Mouse (Mus musculus) CD4-positive, CD25-positive, alpha-beta regulatory T cell, adult 2 months (primary cell): ENCODE data around the gene Gm6309.
"Not testable (repeated sequence)": the region's sequence is repeated elsewhere in the genome, so short reads cannot be mapped to it uniquely, and the experiment has no call there.

Experiments
- DNase-seq: peaks from one replicate; pipeline ENCODE4 v3.0.0-alpha.2; 2012; ENCODE audit warnings: low read depth, low spot score

Gene Gm6309

DNA sequence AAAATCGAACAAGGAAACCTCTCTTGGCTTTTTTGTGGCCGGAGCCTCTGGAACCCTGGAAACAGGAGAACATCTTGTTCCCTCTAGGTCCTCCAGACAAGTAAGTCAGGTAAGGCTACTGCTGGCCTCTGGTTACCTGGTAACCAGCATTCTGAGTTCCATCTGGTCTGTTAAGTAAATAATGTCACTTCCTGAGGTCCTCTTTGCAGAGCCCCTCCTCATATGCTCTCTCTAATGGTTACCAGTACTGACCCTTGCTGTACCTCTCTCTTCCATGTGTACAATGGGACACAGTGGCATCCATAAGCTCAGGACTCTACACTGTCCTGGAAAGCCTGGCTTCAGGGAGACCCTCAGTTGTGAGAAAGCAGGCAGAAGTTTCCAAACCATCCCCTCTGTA, at the start of gene Gm6309:
Gm6309 (minus strand) TSS at position 101 of the 400 bp plus-strand sequence.
- DNase-seq = not testable (repeated sequence)

DNA sequence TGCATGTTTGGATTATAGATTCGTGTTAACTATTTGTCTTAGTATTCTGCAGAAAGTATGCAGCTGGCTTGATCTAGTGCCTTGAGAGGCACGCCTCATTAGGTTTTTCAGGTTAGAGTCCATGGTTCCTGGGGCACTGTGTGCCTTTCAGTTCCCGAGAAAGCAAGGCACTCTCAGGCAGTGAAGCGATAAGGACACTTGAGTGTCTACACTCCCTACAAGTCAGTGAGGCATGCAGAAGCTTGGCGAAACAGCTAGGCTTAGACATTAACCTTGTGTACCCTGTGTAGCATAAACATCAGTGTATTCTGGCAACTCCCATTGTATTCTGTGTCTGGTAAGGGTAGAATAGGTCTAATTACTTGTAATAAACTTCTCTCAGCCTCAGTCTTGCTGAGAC, 35.0 kb upstream of the Gm6309 start:
- DNase-seq = no peak

DNA sequence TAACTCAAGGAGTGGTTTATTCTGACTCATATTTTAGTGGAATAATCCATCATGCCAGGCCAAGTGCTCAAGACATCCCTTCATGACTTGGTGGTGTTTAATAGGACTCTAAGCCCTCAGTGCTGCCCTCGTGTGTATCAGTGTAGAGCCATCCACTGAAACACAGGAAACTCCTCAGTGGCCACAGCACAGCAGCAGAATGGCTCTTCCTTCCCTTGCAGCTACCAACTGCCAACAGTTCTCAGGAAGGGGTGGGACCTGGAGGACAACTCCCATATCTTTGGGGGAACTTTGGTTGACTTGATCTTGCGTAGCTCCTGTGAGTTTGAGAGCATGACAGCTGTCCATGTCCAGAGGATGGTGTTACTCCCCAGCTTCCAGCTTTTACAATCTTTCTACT, 33.4 kb upstream of the Gm6309 start:
- no peak for DNase-seq

DNA sequence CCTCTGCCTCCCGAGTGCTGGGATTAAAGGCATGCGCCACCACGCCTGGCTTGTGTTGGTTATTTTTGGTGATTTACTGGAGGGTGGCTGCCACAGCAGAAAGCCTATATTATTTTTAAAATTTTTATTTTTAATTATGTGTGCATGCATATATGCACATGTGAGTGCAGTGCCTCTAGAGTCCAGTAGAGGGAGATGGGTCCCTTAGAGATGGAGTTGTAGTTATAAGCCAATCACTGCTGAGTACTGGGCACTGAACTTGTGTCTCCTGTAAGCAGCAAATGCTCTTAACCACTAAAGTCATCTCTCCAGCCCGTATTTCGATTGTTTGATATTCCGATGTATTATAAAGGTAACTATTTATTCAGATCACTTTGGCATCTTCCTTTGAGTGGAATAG, 30.1 kb upstream of the Gm6309 start:
- peak; percentile 12 for DNase-seq

DNA sequence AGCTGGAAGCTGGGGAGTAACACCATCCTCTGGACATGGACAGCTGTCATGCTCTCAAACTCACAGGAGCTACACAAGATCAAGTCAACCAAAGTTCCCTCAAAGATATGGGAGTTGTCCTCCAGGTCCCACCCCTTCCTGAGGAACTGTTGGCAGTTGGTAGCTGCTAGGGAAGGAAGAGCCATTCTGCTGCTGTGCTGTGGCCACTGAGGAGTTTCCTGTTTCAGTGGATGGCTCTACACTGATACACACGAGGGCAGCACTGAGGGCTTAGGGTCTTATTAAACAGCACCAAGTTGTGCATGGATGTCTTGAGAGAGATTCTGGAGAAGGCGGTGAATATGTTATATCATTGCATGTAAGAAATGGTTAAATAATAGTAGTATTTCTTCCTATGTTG, 29.0 kb upstream of the Gm6309 start:
- no peak for DNase-seq

DNA sequence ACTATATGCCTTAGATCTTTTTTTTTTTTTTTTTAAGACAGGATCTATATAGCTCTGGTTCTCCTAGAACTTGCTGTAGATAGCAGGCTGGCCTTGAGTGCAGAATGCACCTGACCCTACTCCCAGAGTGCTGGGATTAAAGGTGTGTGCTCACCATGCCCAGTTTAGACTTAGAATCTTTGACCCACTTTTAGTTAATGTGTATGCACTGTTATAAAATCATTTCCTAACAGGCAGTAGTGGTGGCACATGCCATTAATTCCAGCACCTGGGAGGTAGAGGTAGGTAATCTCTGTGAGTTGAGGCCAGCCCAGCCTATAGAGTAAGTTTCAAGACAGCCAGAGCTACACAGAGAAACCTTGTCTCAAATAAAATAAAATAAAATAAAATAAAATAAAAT, 28.6 kb upstream of the Gm6309 start:
- DNase-seq = no peak

DNA sequence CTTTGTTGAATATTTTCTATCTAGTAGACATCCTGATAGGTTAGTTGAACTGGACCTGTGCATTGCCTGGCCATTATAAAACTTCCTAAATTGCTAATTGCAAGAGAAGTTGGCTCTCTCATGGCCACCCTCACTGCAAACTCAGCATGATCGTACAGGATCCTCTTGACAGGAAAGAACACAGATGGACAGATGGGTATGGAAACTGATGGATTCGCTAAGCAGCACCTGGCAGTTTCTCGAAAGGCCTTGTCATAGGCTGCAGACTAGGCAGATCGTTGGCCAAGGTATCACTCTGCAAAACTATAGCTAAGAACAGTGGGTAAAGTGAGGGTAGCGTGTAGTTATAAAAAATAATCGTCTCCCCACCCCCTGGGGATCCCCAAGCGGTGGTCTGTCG, 22.8 kb upstream of the Gm6309 start:
- DNase-seq = no peak

DNA sequence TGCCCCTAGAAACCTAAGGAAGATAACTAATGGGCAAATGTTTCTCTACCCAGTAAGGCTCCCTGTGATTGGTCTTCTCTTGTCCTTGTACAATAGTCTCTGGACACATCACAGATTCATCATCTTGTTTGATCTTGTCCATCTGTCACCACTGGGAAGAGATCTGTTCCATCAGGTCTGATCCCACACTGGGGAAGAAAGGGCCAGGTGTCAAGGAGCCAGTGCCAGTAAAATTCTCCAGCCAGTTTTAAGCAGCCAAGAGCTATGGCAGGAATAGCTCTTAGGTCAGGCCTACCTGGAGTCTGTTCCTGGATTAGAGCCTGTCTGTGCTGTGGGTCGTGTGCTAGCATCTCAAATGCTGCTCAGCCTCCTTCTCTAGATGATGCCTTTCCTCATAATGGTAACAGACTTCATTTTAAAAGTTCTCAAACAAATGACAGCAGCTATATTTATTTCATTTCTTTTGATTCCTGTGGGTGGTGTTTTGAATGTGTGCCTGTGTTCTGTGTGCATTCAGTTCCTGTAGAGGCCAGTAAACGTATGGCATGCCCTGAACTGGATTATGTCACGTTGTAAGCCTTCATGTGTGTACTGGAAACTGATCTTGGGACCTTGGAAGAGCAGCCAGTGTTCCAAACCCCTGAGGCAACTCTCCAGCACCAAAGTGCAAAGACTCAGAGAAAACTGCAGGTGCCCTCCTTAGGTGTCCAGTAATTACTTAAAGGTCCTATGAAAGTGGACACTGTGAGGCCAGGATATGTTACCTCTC, 20.2 kb upstream of the Gm6309 start:
- DNase-seq = no peak

DNA sequence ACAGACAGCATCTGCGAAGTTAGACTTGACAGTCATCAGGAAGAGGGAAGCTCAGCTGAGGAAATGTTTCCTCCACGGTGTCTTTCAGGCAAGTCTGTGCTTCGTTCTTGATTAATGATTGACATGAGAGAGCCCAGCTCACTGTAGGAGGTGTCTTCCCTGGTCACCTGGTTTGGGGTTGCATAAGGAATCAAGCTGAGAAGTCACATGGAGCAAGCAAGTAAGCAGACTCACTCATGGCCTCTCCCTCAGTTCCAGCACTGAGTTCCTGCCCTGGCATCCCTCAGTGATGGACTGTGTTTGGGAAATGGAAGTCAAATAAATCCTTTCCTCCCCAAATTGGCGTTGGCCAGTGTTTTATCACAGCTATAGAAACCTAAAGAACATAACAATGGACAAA, 19.6 kb upstream of the Gm6309 start:
- no peak for DNase-seq

DNA sequence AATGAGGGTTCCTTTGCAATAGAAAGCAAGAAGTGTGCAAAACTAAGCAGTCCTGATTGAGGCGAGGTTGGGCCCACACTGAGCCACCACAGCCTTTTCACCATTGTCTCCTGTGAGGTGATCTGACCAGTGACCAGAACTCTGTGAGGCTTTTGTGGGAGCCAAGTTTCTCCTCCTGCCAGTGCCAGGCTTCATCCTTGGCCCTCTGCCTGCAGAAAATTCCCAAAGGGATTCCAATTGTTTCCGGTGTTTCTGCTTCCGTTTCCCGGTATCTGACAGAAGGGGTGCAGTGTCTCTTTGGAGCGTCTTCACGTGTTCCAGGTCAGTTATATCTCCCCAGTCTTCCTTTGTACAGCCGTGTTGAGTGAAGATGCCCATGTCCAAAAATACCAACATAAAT, 18.2 kb upstream of the Gm6309 start:
- DNase-seq = no peak

DNA sequence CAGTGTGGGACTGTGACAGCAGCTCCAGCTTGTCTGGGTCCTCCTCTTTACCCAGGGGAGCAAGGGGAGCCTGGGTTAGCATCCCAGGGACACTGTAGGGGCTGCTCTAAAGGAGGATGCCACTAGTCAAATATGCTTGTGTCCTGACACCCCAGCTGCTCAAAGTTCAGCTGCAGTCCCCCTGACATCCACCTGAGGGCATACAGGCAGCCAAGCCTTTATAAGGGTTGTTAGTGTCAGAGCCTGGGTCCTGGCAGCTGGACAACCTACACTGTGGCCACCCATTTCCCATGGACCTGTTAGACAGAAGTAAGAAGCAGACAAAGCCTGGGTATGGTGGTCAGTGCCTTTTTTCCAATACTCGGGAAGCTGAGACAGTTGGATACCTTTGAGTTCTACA, 17.6 kb upstream of the Gm6309 start:
- no peak for DNase-seq

DNA sequence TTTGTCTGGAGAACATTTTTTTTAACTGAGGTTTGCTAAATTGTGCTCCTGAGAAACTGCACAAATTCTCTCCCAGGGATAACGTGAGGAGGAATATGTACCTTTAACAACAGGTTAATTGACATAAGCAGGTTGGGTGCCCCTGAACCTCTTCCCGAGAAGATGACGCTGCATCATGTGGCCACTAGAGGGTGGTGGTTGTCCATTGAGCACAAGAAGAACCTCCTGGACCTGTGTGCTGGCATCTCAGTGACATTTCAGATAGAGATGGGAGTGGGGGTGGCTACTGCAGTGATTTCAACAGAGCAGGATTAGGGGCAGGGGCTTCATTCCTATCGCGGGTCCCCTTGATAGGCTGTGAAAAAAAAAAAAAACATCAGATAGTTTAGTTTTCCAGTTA, 16.9 kb upstream of the Gm6309 start:
- peak; percentile 76 for DNase-seq

DNA sequence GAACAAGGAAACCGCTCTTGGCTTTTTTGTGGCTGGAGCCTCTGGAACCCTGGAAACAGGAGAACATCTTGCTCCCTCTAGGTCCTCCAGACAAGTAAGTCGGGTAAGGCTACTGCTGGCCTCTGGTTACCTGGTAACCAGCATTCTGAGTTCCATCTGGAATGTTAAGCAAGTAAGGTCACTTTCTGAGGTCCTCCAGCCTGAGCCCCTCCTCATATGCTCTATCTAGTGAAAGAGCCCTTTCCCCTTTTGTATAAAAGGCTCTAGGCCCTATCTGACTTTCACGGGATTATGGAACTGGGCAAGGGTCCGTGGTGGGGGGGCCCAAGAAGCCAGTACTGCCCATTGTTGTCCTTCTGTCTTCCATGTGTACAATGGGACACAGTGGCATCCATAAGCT, 14.7 kb upstream of the Gm6309 start, which contains the start of gene 1700001J03Rik:
1700001J03Rik (minus strand) TSS at position 101 of the 400 bp plus-strand sequence.
- not testable (repeated sequence) for DNase-seq

DNA sequence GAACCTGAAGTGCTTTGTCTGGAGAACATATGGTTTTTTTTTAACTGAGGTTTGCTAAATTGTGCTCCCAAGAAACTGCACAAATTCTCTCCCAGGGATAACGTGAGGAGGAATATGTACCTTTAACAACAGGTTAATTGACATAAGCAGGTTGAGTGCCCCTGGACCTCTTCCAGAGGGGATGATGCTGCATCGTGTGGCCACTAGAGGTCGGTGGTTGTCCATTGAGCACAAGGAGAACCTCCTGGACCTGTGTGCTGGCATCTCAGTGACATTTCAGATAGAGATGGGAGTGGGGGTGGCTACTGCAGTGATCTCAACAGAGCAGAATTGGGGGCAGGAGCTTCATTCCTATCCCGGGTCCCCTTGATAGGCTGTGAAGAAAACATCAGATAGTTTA, 2.2 kb upstream of the Gm6309 start:
- peak; percentile 16 for DNase-seq

DNA sequence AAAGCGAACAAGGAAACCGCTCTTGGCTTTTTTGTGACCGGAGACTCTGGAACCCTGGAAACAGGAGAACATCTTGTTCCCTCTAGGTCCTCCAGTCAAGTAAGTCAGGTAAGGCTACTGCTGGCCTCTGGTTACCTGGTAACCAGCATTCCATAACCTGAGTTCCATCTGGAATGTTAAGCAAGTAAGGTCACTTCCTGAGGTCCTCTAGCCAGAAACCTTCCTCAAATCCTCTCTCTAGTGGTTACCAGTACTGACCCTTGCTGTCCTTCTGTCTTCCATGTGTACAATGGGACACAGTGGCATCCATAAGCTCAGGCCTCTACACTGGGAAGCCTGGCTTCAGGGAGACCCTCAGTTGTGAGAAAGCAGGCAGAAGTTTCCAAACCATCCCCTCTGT, 10.1 kb downstream of the Gm6309 start, which contains the start of gene Gm5565:
Gm5565 (minus strand) TSS at position 101 of the 400 bp plus-strand sequence.
- not testable (repeated sequence) for DNase-seq

DNA sequence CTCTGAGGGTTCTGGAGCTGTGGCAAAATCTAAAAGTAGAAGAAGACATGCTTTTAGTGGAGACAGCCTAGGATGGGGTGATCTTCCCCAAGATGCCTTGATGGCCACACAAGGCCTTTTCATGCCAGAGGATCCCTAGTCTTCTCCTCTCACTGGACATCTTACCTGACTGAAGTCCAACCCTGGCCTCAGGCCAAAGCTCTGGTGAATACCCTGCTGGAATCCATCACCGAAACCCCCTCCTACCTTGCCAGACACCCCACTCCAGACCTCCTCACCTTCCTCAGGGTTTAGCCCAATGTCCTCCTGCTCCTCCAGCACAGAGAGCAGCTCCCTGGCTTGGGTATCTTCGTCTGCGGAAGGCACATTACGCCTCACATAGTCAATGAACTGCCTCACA, 12.2 kb downstream of the Gm6309 start:
- DNase-seq = not testable (repeated sequence)

DNA sequence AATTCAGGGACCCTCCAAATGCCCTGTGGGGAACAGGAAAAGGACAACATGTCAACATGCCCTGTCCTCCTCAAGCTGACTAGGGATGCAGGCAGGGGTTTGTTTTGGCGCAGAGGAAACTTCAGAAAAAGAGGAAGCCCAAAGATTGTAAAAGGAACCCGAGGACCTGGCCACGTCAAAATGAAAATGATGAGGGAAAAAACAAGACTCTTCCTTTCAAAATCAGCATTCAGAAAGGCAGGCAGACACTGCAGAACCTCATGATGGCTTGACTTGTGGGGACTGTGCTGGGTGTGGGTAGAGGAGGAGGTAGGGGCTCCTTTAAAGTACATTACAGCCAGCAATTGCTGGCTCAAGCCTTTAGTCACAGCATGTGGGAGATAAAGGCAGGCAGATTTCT, 20.1 kb downstream of the Gm6309 start:
- DNase-seq = no peak

DNA sequence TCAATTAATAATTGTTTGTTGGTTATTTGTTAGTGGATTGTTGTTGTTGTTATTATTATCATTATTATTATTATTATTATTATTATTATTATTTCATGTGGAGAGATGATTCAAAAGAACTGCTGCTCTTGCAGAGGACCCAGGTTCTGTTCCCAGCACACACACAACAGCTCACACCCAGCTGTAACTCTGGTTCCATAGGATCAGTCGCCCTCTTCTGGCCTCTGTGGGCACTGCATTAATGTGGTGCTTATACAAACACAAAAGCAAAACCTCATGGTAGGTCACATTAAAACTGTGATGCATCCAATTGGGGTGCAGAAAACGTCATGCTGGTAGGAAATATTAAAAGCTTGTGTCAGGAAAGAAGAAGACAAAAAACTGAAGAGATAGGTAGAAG, 22.6 kb downstream of the Gm6309 start:
- peak; percentile 9 for DNase-seq
